Mouse (Mus musculus) forebrain, embryonic 10.5 days (tissue): ENCODE results near the gene Tnk2. TPM values are rescaled to one million over a fixed set of nuclear protein-coding genes. Genes with fewer than 3 reads are reported as not detected.
A peak's percentile ranks its signal among the peaks of the same experiment; 100 is the strongest.

ENCODE experiments used
- DNase-seq: peaks from one replicate; pipeline ENCODE4 v3.0.0-alpha.2; 2017; ENCODE audit warnings: low spot score; ENCODE audit errors: extremely low spot score
- H3K27ac ChIP-seq: fragments of 300-500 bp; sonication (generic); 2 replicates; pipeline ENCODE4 v1.5.1; 2016; ENCODE audit warnings: mild to moderate bottlenecking
- H3K27me3 ChIP-seq: fragments of 300-500 bp; sonication (generic); 2 replicates; pipeline ENCODE4 v1.6.1; 2016; ENCODE audit warnings: mild to moderate bottlenecking; ENCODE audit not compliant: poor library complexity, severe bottlenecking
- H3K36me3 ChIP-seq: fragments of 300-500 bp; sonication (generic); replicated peaks from 2 replicates; pipeline ENCODE4 v1.6.1; 2016; ENCODE audit warnings: mild to moderate bottlenecking, moderate library complexity
- H3K4me1 ChIP-seq: fragments of 300-500 bp; sonication (generic); 2 replicates; pipeline ENCODE4 v1.6.1; 2016
- H3K4me3 ChIP-seq: fragments of 300-500 bp; sonication (generic); 2 replicates; pipeline ENCODE4 v1.5.1; 2016; ENCODE audit warnings: mild to moderate bottlenecking, moderate library complexity
- H3K9me3 ChIP-seq: fragments of 300-500 bp; sonication (generic); 2 replicates; pipeline ENCODE4 v1.6.1; 2016; ENCODE audit warnings: mild to moderate bottlenecking, moderate library complexity
- WGBS: fragments of 180-500 bp; shearing (Covaris S2); methylation state at CpG from one replicate; pipeline ENCODE4 v1.1.7; 2016; 5-methylcytosine and 5-hydroxymethylcytosine counted together
- polyA plus RNA-seq: library from polyadenylated mRNA; unstranded; fragments of >200 nt; fragmentation: Nextera tagmentation; extraction: Ambion mirVana; gene quantifications from 2 replicates; pipeline ENCODE4 v1.2.1, GENCODE M21; 2016

Gene Tnk2
- polyA plus RNA-seq, 1 experiment from 2014 or later, result 10.1 TPM

- DNase-seq, result no peak
- no peaks in the 10 kb centered on the region for H3K9me3 ChIP-seq
- no peaks in the 10 kb centered on the region for H3K4me1 ChIP-seq
- no peak overlapping the region for H3K27ac ChIP-seq
- WGBS, result 90% methylated on average over 22 of the region's 22 CpGs
- no peaks in the 10 kb centered on the region for H3K36me3 ChIP-seq
- H3K27me3 ChIP-seq, result no peaks in the 10 kb centered on the region
- H3K4me3 ChIP-seq, result no peak overlapping the region
Measured at GRCm38 (mm10) chr16:32697665-32698446, 54.2 kb downstream of the Tnk2 start.

GRCm38 (mm10) chr16:32698550-32698949 is 54.9 kb downstream of the Tnk2 start:
- Histone ChIP-seq H3K36me3 (no peaks in the 10 kb centered on the region), H3K27me3 (no peaks in the 10 kb centered on the region), H3K4me1 (0 out of 2 replicates have a peak, but pooled peaks cover 1% of the 10 kb centered on the region), H3K27ac (no peak overlapping the region), H3K4me3 (no peak overlapping the region), H3K9me3 (no peaks in the 10 kb centered on the region)
- WGBS, result 31% methylated on average over 7 of the region's 7 CpGs
- no peak for DNase-seq

- peaks cover 4% of the 10 kb centered on the region; the same call in 1 of the 2 replicates for H3K9me3 ChIP-seq
Measured at GRCm38 (mm10) chr16:32703312-32703912, 59.7 kb downstream of the Tnk2 start.

GRCm38 (mm10) chr16:32705606-32706005 is 61.9 kb downstream of the Tnk2 start:
- 99% methylated on average over 3 of the region's 3 CpGs for WGBS
- no peak overlapping the region for H3K4me3 ChIP-seq
- peaks cover 25% of the 10 kb centered on the region for H3K4me1 ChIP-seq
- H3K9me3 ChIP-seq, result peaks cover 4% of the 10 kb centered on the region; the same call in 1 of the 2 replicates
- no peak overlapping the region for H3K27ac ChIP-seq
- H3K27me3 ChIP-seq, result no peaks in the 10 kb centered on the region
- no peak for DNase-seq
- no peaks in the 10 kb centered on the region for H3K36me3 ChIP-seq

More at GRCm38 (mm10) chr16:32703312-32703912, 59.7 kb downstream of the Tnk2 start:
- no peak overlapping the region for H3K4me3 ChIP-seq
- no peaks in the 10 kb centered on the region for H3K27me3 ChIP-seq
- peaks cover 17% of the 10 kb centered on the region for H3K4me1 ChIP-seq
- DNase-seq, result no peak
- WGBS, result 73% methylated on average over 9 of the region's 9 CpGs
- no peak overlapping the region for H3K27ac ChIP-seq
- H3K36me3 ChIP-seq, result no peaks in the 10 kb centered on the region

- DNase-seq, result no peak
- 0 out of 2 replicates have a peak overlapping the region, but pooled peaks have one; percentile 25 for H3K27ac ChIP-seq
- H3K9me3 ChIP-seq, result peaks cover 4% of the 10 kb centered on the region; the same call in 1 of the 2 replicates
- H3K4me1 ChIP-seq, result peaks cover 29% of the 10 kb centered on the region
- 70% methylated on average over 17 of the region's 17 CpGs for whole genome bisulfite sequencing
- no peaks in the 10 kb centered on the region for H3K27me3 ChIP-seq
- no peaks in the 10 kb centered on the region for H3K36me3 ChIP-seq
- no peak overlapping the region for H3K4me3 ChIP-seq
Measured at GRCm38 (mm10) chr16:32707111-32707823, 63.6 kb downstream of the Tnk2 start.

GRCm38 (mm10) chr16:32707824-32708456 is 64.3 kb downstream of the Tnk2 start:
- Histone ChIP-seq H3K27me3 (no peaks in the 10 kb centered on the region), H3K4me1 (peaks cover 29% of the 10 kb centered on the region), H3K36me3 (no peaks in the 10 kb centered on the region), H3K9me3 (peaks cover 4% of the 10 kb centered on the region; the same call in 1 of the 2 replicates), H3K27ac (no peak overlapping the region), H3K4me3 (no peak overlapping the region)
- WGBS, result 82% methylated on average over 9 of the region's 9 CpGs
- DNase-seq, result no peak

- Histone ChIP-seq H3K36me3 (no peaks in the 10 kb centered on the region), H3K4me3 (no peak overlapping the region), H3K4me1 (peaks cover 28% of the 10 kb centered on the region), H3K27me3 (no peaks in the 10 kb centered on the region), H3K27ac (0 out of 2 replicates have a peak overlapping the region, but pooled peaks have one; percentile 11), H3K9me3 (peaks cover 4% of the 10 kb centered on the region; the same call in 1 of the 2 replicates)
- no peak for DNase-seq
- 89% methylated on average over 10 of the region's 10 CpGs for WGBS
Measured at GRCm38 (mm10) chr16:32708457-32709033, 64.9 kb downstream of the Tnk2 start.

- 91% methylated on average over 8 of the region's 8 CpGs for WGBS
- peaks cover 4% of the 10 kb centered on the region; the same call in 1 of the 2 replicates for H3K9me3 ChIP-seq
- no peak for DNase-seq
- H3K27ac ChIP-seq, result 0 out of 2 replicates have a peak overlapping the region, but pooled peaks have one; percentile 11
- H3K4me1 ChIP-seq, result peaks cover 25% of the 10 kb centered on the region
- no peaks in the 10 kb centered on the region for H3K27me3 ChIP-seq
- no peak overlapping the region for H3K4me3 ChIP-seq
- no peaks in the 10 kb centered on the region for H3K36me3 ChIP-seq
Measured at GRCm38 (mm10) chr16:32709116-32709515, 65.4 kb downstream of the Tnk2 start.

- no peaks in the 10 kb centered on the region for H3K36me3 ChIP-seq
- H3K27ac ChIP-seq, result no peak overlapping the region
- peaks cover 32% of the 10 kb centered on the region for H3K4me1 ChIP-seq
- H3K4me3 ChIP-seq, result no peak overlapping the region
- H3K27me3 ChIP-seq, result no peaks in the 10 kb centered on the region
- DNase-seq, result no peak
- peaks cover 3% of the 10 kb centered on the region; the same call in 1 of the 2 replicates for H3K9me3 ChIP-seq
- WGBS, result 82% methylated on average over 14 of the region's 14 CpGs
Measured at GRCm38 (mm10) chr16:32710426-32711070, 66.9 kb downstream of the Tnk2 start.

DNA sequence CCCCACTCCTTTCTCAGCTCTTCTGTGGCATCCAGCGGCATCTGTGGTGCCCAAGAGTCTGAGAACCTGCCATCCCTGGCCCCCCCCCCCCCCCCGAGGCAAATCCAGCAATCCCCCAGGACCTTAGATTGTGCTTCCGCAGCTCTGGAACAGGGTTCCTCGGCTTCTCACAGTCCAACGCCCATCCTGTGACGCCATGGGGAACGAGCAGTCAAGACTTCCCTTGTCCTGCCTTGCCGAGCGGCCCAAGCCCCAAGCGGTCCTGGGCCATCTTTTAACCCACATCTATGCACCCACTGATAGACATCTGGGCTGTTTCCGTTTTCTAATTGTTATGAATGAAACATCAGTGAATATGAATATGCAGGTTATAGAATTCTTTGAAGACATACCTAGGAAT is 68.5 kb downstream of the Tnk2 start:
- H3K36me3 ChIP-seq, result no peaks in the 10 kb centered on the region
- H3K27me3 ChIP-seq, result peaks cover 3% of the 10 kb centered on the region; the same call in 1 of the 2 replicates
- 86% methylated on average over 11 of the region's 11 CpGs for WGBS
- H3K9me3 ChIP-seq, result no peaks in the 10 kb centered on the region
- H3K4me1 ChIP-seq, result peaks cover 30% of the 10 kb centered on the region
- no peak for DNase-seq
- no peak overlapping the region for H3K27ac ChIP-seq
- H3K4me3 ChIP-seq, result no peak overlapping the region

DNA sequence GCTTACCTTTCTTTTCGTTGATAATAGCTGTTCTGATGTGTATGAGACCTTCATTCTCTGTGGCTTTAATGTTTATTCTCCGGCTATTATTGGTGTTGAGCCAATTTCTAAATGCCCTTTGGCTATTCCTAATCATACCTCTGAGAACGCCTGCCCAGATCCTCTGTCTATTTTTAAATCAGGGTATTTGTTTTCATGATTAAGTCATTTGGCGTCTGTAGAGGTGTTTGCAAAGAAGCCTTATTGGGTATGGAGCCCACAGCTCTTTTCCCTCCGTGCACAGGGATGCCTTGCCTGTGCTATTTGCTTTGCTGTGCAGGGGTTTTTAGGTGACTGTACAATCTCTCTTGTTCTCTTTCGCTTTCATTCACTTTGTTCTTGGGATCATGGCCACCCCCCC is 69.9 kb downstream of the Tnk2 start:
- Histone ChIP-seq H3K4me1 (peaks cover 18% of the 10 kb centered on the region; the same call in 1 of the 2 replicates), H3K4me3 (no peak overlapping the region), H3K9me3 (no peaks in the 10 kb centered on the region), H3K36me3 (no peaks in the 10 kb centered on the region), H3K27ac (no peak overlapping the region), H3K27me3 (peaks cover 3% of the 10 kb centered on the region; the same call in 1 of the 2 replicates)
- no peak for DNase-seq
- 78% methylated on average over 6 of the region's 6 CpGs for WGBS
